Mouse (Mus musculus): Measurements from ENCODE around the gene Cox7a2l. TPM values are rescaled to one million over a fixed set of nuclear protein-coding genes. Genes with fewer than 3 reads are reported as not detected.

Cox7a2l gene
- total and polyA plus RNA-seq, 3 experiments, result 206 TPM; not detected in 1

DNA sequence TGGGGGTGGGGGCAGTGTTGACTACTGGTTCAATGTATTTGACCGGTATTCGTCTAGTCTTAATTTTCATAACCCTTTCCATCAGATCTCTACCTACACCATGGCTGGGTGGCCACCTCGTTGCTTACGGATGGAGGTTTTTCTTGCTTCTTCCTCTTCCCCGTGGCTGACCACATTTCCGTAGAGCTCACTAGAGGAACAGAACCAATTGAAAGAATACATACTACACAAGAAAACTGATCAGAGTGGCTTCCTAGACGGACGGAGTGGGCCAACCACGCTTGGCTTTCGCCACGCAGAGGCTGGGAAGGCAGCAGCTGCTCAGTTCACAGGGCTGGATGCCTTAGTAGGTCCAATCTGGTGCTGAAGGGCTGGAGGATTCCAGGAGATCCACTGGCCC, 38.7 kb upstream of the Cox7a2l start:
- Histone ChIP-seq H3K36me3 (ENCODE audit: control insufficient read depth in 1 of 2, insufficient read depth in 2 of 2, low read length in 2 of 2) (no peaks in the 10 kb centered on the region), H3K9me3 (replicated peaks; ENCODE audit: insufficient read depth, low read length) (no peaks in the 10 kb centered on the region), H3K27me3 (ENCODE audit: control insufficient read depth in 1 of 2, insufficient read depth in 2 of 2, low read length in 2 of 2) (no peaks in the 10 kb centered on the region), H3K4me3 (ENCODE audit: control insufficient read depth in 1 of 2, insufficient read depth in 1 of 2, low read depth in 2 of 2, low read length in 2 of 2) (no peak overlapping the region), H3K4me1 (ENCODE audit: control insufficient read depth in 1 of 2, insufficient read depth in 2 of 2, low read length in 2 of 2) (no peaks in the 10 kb centered on the region), H3K79me2 (ENCODE audit: control insufficient read depth, insufficient read depth, low read length, poor library complexity) (no peaks in the 10 kb centered on the region), H3K27ac (ENCODE audit: control insufficient read depth, low read depth, low read length) (no peak overlapping the region), H3K9ac (ENCODE audit: control insufficient read depth, low read depth, low read length, poor library complexity, severe bottlenecking) (no peak overlapping the region)
- DNase-seq (ENCODE audit: low read depth, low spot score), result no peak
- TF ChIP-seq MAX (IDR thresholded peaks at IDR 0.05; ENCODE audit: low read length), result no peak
- TF ChIP-seq USF1 (IDR thresholded peaks at IDR 0.05; ENCODE audit: low read depth, low read length), result no peak
- TF ChIP-seq ELF1 (IDR thresholded peaks at IDR 0.05; ENCODE audit: low read depth, low read length), result no peak
- no peak for TF ChIP-seq MAZ (IDR thresholded peaks at IDR 0.05; ENCODE audit: low read depth, low read length)
- no peak for TF ChIP-seq ZNF384 (IDR thresholded peaks at IDR 0.05; ENCODE audit: low read depth, low read length)
- TF ChIP-seq POLR2A (IDR thresholded peaks at IDR 0.05; ENCODE audit: control insufficient read depth in 1 of 2, insufficient read depth in 1 of 2, low read depth in 1 of 2, low read length in 2 of 2, poor library complexity in 1 of 2), result no peak
- no peak for TF ChIP-seq GABPA (IDR thresholded peaks at IDR 0.05; ENCODE audit: low read depth, low read length)
- TF ChIP-seq ZKSCAN1 (IDR thresholded peaks at IDR 0.05; ENCODE audit: low read depth, low read length), result no peak
- TF ChIP-seq UBTF (IDR thresholded peaks at IDR 0.05; ENCODE audit: borderline replicate concordance, insufficient read depth, low read depth, low read length), result no peak
- no peak for TF ChIP-seq CTCF (IDR thresholded peaks at IDR 0.05 in 2 of 3, conservative IDR thresholded peaks at IDR 0.05 in 1 of 3; ENCODE audit: control insufficient read depth in 1 of 3, insufficient read depth in 1 of 3, low read depth in 2 of 3, low read length in 3 of 3, poor library complexity in 1 of 3, severe bottlenecking in 1 of 3)
- TF ChIP-seq E2F4 (IDR thresholded peaks at IDR 0.05; ENCODE audit: borderline replicate concordance, low read depth, low read length), result no peak
- no peak for TF ChIP-seq MEF2A (IDR thresholded peaks at IDR 0.05; ENCODE audit: extremely low read depth, insufficient replicate concordance, low read depth, low read length, poor library complexity, severe bottlenecking)
- TF ChIP-seq NRF1 (IDR thresholded peaks at IDR 0.05; ENCODE audit: insufficient read depth, low read depth, low read length, poor library complexity, severe bottlenecking), result no peak
- no peak for TF ChIP-seq JUND (IDR thresholded peaks at IDR 0.05; ENCODE audit: low read depth, low read length)
- TF ChIP-seq ZMIZ1 (IDR thresholded peaks at IDR 0.05; ENCODE audit: low read depth, low read length), result no peak
- no peak for TF ChIP-seq ETS1 (IDR thresholded peaks at IDR 0.05; ENCODE audit: low read depth, low read length)
- no peak for TF ChIP-seq HCFC1 (IDR thresholded peaks at IDR 0.05; ENCODE audit: low read depth, low read length)
- TF ChIP-seq BHLHE40 (IDR thresholded peaks at IDR 0.05; ENCODE audit: borderline replicate concordance, low read depth, low read length), result no peak
- TF ChIP-seq USF2 (IDR thresholded peaks at IDR 0.05; ENCODE audit: borderline replicate concordance in 1 of 2, insufficient read depth in 1 of 2, low read depth in 1 of 2, low read length in 2 of 2), result no peak

- Histone ChIP-seq H3K9ac (ENCODE audit: control insufficient read depth, low read depth, low read length, poor library complexity, severe bottlenecking) (no peak overlapping the region), H3K9me3 (replicated peaks; ENCODE audit: insufficient read depth, low read length) (no peaks in the 10 kb centered on the region), H3K4me1 (ENCODE audit: control insufficient read depth in 1 of 2, insufficient read depth in 2 of 2, low read length in 2 of 2) (no peaks in the 10 kb centered on the region), H3K79me2 (ENCODE audit: control insufficient read depth, insufficient read depth, low read length, poor library complexity) (no peaks in the 10 kb centered on the region), H3K36me3 (ENCODE audit: control insufficient read depth in 1 of 2, insufficient read depth in 2 of 2, low read length in 2 of 2) (no peaks in the 10 kb centered on the region), H3K27ac (ENCODE audit: control insufficient read depth, low read depth, low read length) (no peak overlapping the region), H3K27me3 (ENCODE audit: control insufficient read depth in 1 of 2, insufficient read depth in 2 of 2, low read length in 2 of 2) (no peaks in the 10 kb centered on the region), H3K4me3 (ENCODE audit: control insufficient read depth in 1 of 2, insufficient read depth in 1 of 2, low read depth in 2 of 2, low read length in 2 of 2) (no peak overlapping the region)
- TF ChIP-seq UBTF (IDR thresholded peaks at IDR 0.05; ENCODE audit: borderline replicate concordance, insufficient read depth, low read depth, low read length) (no peak), MAFK (IDR thresholded peaks at IDR 0.05; ENCODE audit: borderline replicate concordance, low read depth, low read length) (peak; percentile 29; the same call in 1 of the 2 replicates)
- DNase-seq (ENCODE audit: low read depth, low spot score), result no peak
These were observed 37.9 kb upstream of the Cox7a2l start for GRCm38 (mm10) chr17:83554997-83555396.
